Mouse (Mus musculus) hematopoietic multipotent progenitor cell, adult 10-12 weeks (in vitro differentiated cells): ENCODE data around the gene Rasip1. TPM values are rescaled to one million over a fixed set of nuclear protein-coding genes. Genes with fewer than 3 reads are reported as not detected.

Experiments used
- polyA plus RNA-seq: library from polyadenylated mRNA; stranded (reverse); fragments of >175 nt; gene quantifications from 2 replicates; pipeline ENCODE4 v1.2.3, GENCODE M21; 2012; ENCODE audit warnings: low replicate concordance

Rasip1 gene
- 3.0 and 3.6 TPM in 2 replicates for polyA plus RNA-seq

DNA sequence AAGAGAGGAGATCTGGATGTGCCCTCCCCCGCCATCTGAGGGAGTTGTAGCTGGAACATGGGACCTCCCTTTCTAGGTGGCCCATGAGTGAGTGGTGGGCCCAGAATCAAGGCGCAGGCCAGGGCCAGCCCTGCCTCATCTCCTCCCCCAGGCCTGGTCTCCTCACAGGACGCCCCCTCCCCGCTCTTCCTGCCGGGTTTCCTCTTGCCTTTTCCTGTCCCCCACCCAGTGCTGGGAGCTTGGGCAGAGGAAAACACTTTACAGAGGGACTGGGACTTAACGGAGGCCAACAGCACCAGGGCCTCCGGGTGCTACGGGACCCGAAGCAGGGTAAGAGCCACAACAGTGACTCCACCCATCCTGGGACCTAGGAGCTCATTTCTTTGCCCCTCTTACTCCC lies at the start of gene Rasip1:
Gene Rasip1, plus strand, starts transcription at position 228 of the 400 bp plus-strand sequence.

DNA sequence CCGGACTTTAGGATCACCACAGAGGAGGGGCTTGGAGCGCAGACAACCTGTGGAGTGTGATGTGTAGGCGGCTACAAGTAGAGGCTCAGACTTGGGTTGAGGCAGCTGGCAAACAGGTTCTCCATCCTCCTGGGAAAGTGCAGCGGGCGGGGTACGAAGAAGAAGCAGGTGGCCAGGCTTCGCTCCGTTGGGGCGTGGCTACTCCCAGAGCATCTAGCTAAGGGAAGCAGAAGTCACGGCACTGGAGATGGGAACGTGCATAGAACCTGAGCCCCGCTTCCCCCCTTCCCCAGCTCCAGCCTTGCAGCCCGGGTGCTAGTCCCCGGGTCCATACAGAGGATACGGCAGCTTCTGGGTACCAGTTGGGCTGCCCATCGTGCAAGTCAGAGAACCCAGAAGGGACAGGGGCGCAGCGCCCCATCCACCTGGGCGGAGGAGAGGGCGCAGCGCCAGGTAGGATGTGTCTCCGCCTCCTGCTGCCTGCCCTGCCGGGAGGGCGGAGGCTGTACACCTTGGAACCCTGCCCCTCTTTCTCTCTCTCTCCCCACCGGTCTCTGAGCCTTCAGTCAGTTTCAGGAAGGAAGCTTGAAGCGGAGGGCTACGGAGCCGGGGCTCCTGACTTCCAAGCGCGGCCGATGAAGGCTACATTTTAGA lies 10.1 kb upstream of the Rasip1 start, which contains the start of gene Fut1:
Gene Fut1, plus strand, starts transcription at position 248 of the 654 bp plus-strand sequence.

DNA sequence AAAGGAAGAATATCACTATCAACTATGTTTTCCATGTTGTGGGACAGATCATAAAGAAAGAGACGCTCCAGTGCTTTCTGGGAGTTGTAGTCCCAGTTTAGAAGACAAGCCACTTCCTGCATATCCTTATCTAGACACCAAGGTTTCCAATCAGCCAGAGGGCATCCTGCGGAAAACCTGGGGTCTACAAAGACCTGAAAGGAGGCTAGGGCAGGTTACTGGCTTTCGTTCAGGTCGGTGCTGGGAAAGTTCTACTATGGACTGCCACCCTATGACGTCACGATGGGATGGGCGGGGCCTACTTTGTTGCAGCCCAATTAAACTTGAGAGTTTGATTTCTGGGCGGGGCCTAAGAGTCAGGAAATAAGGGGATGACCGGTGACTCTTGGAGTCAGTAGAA lies 5.8 kb upstream of the Rasip1 start, which contains the start of gene Izumo1:
Gene Izumo1, plus strand, starts transcription at position 369 of the 400 bp plus-strand sequence.

DNA sequence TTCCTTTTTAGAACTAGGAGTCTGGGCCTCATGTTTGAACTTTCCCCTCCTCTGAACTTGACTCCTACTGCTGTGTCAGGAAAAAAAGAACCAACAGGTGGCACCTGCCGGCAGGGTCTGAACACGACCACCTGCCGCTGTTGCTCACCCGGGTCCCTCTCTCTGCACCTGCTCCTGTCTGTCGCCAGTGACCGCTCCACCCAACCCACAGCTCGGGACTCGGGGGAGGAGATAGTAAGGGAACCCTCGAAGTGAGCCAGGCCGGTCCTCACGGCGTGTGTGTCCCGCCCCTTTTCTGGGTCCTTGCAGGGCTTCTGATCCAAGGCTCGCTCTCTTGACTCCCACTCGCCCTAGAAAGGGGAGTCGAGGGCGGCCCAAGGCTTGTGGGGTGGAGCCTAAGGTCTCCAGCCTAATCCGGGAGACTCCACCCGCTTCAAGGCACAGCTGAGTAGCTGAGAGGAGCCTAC lies 12.3 kb downstream of the Rasip1 start, which contains the start of gene Mamstr:
Gene Mamstr, plus strand, starts transcription at position 417 of the 467 bp plus-strand sequence.

DNA sequence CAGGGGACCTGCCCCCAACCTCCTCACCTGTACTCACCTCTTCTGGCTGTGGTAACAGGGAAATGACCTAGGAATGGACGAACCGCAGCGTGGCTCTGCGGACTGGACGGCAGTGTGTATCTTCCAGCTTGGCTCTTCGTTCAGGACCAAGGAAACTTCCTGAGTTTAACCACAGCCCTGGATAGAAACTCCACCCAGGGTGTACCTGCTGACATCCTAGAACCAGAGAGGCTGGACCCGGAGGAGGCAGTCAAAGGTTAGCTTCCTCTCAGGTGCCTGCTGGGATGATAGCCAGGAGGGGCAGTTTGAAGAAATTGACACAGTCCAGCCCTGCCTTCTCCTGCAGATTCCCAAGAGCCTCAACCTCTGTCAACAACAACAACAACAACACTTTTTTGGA lies 38.9 kb downstream of the Rasip1 start, which contains the start of gene Fut2:
Gene Fut2, minus strand, starts transcription at position 234 of the 400 bp plus-strand sequence.

DNA sequence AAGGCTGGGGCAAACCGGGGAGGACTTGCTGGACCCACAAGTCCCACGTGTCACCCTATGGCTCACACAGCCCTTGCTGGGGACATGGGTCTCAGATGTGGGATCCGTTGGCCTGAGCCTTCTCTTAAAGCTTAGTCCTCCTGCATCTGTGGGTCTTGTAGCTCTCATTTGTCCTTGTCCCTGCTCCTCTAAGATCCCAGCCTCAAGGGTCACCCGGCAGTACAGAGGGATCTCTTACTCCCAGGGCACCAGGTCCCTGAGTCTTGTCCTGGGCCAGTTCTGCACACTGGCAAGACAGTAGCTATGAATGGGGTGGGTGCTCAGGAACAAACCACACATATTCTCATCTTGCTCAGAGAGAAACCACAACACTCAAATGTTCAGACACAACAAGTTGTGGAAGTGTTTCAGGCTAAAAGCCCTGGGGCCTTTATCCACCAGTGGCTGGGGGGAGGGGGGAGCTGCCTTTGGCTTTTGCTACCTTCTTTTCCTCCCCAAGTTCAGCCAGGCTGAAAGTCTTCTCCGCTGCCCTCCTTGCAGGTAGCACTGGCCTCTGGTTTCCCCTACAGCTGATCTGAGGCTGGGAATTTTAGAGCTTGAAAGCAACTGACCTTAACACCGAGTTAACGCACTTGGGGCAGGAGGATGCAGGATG lies 56.2 kb downstream of the Rasip1 start, which contains the start of gene Ntn5:
Gene Ntn5, plus strand, starts transcription at position 627 of the 655 bp plus-strand sequence.

Other genes with a start within 250 kb of the Rasip1 start
- 628 and 1,029 TPM in 2 replicates for gene Snrnp70, start 231.7 kb upstream of the Rasip1 start, polyA plus RNA-seq
- gene Kcna7, start 221.8 kb upstream of the Rasip1 start, polyA plus RNA-seq, result not detected in 2 replicates
- gene Ntf5, start 213.8 kb upstream of the Rasip1 start, polyA plus RNA-seq, result 0.08 and 0.28 TPM in 2 replicates
- not detected in 2 replicates for gene Lhb, start 206.7 kb upstream of the Rasip1 start, polyA plus RNA-seq
- gene Gys1, start 192.6 kb upstream of the Rasip1 start, polyA plus RNA-seq, result 15.9 and 25.8 TPM in 2 replicates
- 87.7 and 154 TPM in 2 replicates for gene Ruvbl2, start 189.4 kb upstream of the Rasip1 start, polyA plus RNA-seq
- gene Ftl1, start 167.6 kb upstream of the Rasip1 start, polyA plus RNA-seq, result 6,376 and 13,145 TPM in 2 replicates
- 173 and 185 TPM in 2 replicates for gene Bax, start 160.6 kb upstream of the Rasip1 start, polyA plus RNA-seq
- not detected in 2 replicates for gene Tulp2, start 145.6 kb upstream of the Rasip1 start, polyA plus RNA-seq
- not detected in 2 replicates for gene Gm45808, start 140.7 kb upstream of the Rasip1 start, polyA plus RNA-seq
- gene Dhdh, start 138.7 kb upstream of the Rasip1 start, polyA plus RNA-seq, result 0.81 and 2.1 TPM in 2 replicates
- 224 and 245 TPM in 2 replicates for gene Nucb1, start 117.1 kb upstream of the Rasip1 start, polyA plus RNA-seq
- gene Ppp1r15a, start 101.2 kb upstream of the Rasip1 start, polyA plus RNA-seq, result 60.5 and 214 TPM in 2 replicates
- 0.77 and 1.2 TPM in 2 replicates for gene Plekha4, start 101.2 kb upstream of the Rasip1 start, polyA plus RNA-seq
- gene Hsd17b14, start 72.6 kb upstream of the Rasip1 start, polyA plus RNA-seq, result 0.28 and 0.90 TPM in 2 replicates
- gene Bcat2, start 57.3 kb upstream of the Rasip1 start, polyA plus RNA-seq, result 14.0 and 38.4 TPM in 2 replicates
- 0.17 TPM in 1 of 2 replicates, not detected in the other for gene Fgf21, start 12.0 kb upstream of the Rasip1 start, polyA plus RNA-seq
- gene Fut1, start 10.2 kb upstream of the Rasip1 start, polyA plus RNA-seq, result 0.18 and 0.93 TPM in 2 replicates
- 0.25 and 0.31 TPM in 2 replicates for gene Izumo1, start 5.7 kb upstream of the Rasip1 start, polyA plus RNA-seq
- 0.20 and 0.42 TPM in 2 replicates for gene Mamstr, start 12.5 kb downstream of the Rasip1 start, polyA plus RNA-seq
- not detected in 2 replicates for gene Fut2, start 38.9 kb downstream of the Rasip1 start, polyA plus RNA-seq
- gene Ntn5, start 56.5 kb downstream of the Rasip1 start, polyA plus RNA-seq, result 1.4 and 3.5 TPM in 2 replicates
- 0.18 and 0.44 TPM in 2 replicates for gene Sec1, start 66.9 kb downstream of the Rasip1 start, polyA plus RNA-seq
- gene Car11, start 72.4 kb downstream of the Rasip1 start, polyA plus RNA-seq, result 1.5 and 3.9 TPM in 2 replicates
- gene Dbp, start 77.6 kb downstream of the Rasip1 start, polyA plus RNA-seq, result 18.0 and 48.2 TPM in 2 replicates
- 7,990 and 13,125 TPM in 2 replicates for gene Rpl18, start 88.0 kb downstream of the Rasip1 start, polyA plus RNA-seq
- gene Sphk2, start 90.5 kb downstream of the Rasip1 start, polyA plus RNA-seq, result 102 and 136 TPM in 2 replicates
- 0.07 and 0.22 TPM in 2 replicates for gene Fam83e, start 93.7 kb downstream of the Rasip1 start, polyA plus RNA-seq
- not detected in 2 replicates for gene Spaca4, start 98.3 kb downstream of the Rasip1 start, polyA plus RNA-seq
- 0.64 and 3.0 TPM in 2 replicates for gene Lmtk3, start 156.2 kb downstream of the Rasip1 start, polyA plus RNA-seq
- 0.58 TPM in 1 of 2 replicates, not detected in the other for gene Sult2b1, start 157.2 kb downstream of the Rasip1 start, polyA plus RNA-seq
- gene Cyth2, start 187.1 kb downstream of the Rasip1 start, polyA plus RNA-seq, result 74.7 and 269 TPM in 2 replicates
- 0.83 and 0.94 TPM in 2 replicates for gene Kcnj14, start 197.3 kb downstream of the Rasip1 start, polyA plus RNA-seq
- gene Grwd1, start 203.5 kb downstream of the Rasip1 start, polyA plus RNA-seq, result 20.9 and 22.6 TPM in 2 replicates
- 299 and 848 TPM in 2 replicates for gene Kdelr1, start 245.3 kb downstream of the Rasip1 start, polyA plus RNA-seq